Mouse (Mus musculus): ENCODE results near the gene Lrrc32. TPM values are rescaled to one million over a fixed set of nuclear protein-coding genes. Genes with fewer than 3 reads are reported as not detected.

The Lrrc32 gene
- polyA plus RNA-seq, 1 experiment from 2014 or later = 7.2 TPM

DNA sequence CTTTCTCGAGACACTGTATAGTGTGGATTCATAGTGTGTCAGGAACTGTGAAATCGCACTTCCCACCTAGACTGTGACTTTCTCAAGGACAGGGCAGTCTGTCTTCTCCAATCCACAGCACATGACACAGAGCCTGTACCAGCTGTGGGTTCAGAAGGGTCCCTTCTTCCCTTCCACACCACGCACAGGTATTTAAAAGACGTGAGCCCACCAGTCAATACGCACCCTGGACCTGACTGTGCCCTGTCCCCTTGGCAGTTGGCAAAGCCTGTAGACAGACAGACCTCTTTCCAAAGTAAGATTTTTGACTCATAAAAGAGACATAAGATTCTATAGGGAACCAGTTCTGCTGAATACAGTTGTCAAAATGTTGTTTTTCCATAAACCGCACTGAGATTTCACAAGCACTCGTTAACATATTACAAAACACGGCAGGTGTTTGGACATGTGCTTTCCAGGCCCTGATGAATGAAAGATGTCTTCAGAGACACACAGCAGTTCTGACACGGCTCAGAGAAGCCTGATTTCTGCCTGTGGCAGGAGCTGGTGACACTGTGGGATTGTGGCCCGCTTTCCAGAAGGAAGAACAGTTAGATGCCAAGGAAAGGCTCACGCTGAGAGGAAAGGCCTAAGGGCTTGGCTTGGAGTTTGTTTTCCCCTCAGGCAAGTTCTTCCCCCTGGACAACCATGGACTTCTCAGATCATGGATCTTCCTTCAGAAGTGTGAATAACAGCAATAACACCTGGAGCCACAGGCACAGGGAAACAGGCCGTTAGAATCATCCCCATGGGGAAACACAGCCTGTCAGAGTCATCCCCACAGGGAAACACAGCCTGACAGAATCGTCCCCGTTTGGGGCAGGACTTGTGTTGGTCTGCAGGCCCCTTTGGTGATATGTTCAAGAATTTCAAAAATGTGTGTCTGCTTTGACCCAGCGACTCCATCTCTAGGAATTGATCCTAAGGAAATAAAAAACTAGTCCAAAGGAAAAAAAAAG lies 22.2 kb downstream of the Lrrc32 start:
- Histone ChIP-seq H3K27ac (ENCODE audit: low read depth) (peak overlapping the region; percentile 58; the same call in 1 of the 2 replicates), H3K9me3 (ENCODE audit: low read depth, low read length) (no peaks in the 10 kb centered on the region), H3K9ac (peak overlapping the region; percentile 20; the same call in 1 of the 2 replicates), H3K4me3 (ENCODE audit: low read depth, low read length) (no peak overlapping the region), H3K4me2 (no peak overlapping the region), H3K36me3 (ENCODE audit: insufficient read depth) (no peaks in the 10 kb centered on the region), H3K27me3 (ENCODE audit: insufficient read depth, low read length) (no peaks in the 10 kb centered on the region), H3K4me1 (ENCODE audit: insufficient read depth) (peaks cover 9% of the 10 kb centered on the region)
- TF ChIP-seq CTCF (IDR thresholded peaks at IDR 0.05; ENCODE audit: low read depth) = no peak
- no peak for ATAC-seq (ENCODE audit: insufficient read depth)
- WGBS = 52% methylated on average over 15 of the region's 15 CpGs
- peak; percentile 12 for DNase-seq

DNA sequence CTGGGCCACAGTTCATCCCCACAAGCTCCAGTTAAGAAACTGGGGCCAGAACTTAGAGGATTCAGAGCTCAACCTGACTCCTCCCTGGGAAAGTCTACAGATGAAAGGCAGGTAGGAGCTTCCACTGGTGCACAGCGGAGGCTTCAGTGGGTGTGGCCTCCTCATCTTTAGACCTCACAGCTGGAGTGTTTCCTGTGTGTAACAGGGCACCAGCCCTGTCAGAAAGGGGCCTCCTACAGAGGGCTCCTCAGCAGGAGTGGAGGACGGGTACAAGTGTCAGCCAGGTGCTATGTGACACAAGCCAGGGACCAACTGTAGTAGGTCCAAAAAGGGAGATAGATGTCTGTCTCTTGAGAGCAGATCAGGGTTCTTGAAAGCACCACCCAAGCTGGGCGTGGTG lies 24.2 kb downstream of the Lrrc32 start:
- no peak for TF ChIP-seq CTCF (IDR thresholded peaks at IDR 0.05; ENCODE audit: low read depth)
- Histone ChIP-seq H3K4me3 (ENCODE audit: low read depth, low read length) (no peak overlapping the region), H3K9me3 (ENCODE audit: low read depth, low read length) (no peaks in the 10 kb centered on the region), H3K27me3 (ENCODE audit: insufficient read depth, low read length) (no peaks in the 10 kb centered on the region), H3K27ac (ENCODE audit: low read depth) (no peak overlapping the region), H3K36me3 (ENCODE audit: insufficient read depth) (no peaks in the 10 kb centered on the region), H3K4me2 (no peak overlapping the region), H3K9ac (no peak overlapping the region), H3K4me1 (ENCODE audit: insufficient read depth) (peaks cover 9% of the 10 kb centered on the region)
- 63% methylated on average over 3 of the region's 3 CpGs for WGBS
- ATAC-seq (ENCODE audit: insufficient read depth) = no peak; the same call in 1 of the 2 replicates
- no peak for DNase-seq

DNA sequence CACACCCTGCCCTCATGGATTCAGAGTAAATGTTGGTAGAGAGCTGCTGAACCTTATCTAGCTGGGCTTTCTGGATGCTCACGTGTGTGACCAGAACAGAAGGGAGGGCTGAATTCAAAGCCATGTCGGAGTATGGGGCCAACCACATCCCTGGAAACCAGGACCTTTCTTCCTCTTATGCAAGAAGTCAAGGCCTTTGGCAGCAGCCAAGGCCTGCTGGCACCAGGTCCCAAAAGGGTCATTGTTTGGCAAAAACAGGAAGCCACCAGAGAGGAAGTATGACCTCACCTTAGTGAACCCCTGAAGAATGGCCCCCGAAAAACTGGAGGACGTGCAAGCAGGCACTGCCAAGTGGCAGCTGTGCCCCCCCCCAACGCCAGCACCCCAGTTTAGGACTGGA lies 33.5 kb downstream of the Lrrc32 start:
- H3K4me2 ChIP-seq = no peak overlapping the region
- no peaks in the 10 kb centered on the region for H3K36me3 ChIP-seq (ENCODE audit: insufficient read depth)
- no peaks in the 10 kb centered on the region for H3K27me3 ChIP-seq (ENCODE audit: insufficient read depth, low read length)
- H3K27ac ChIP-seq (ENCODE audit: low read depth) = peak overlapping the region; percentile 83
- no peak overlapping the region for H3K4me3 ChIP-seq (ENCODE audit: low read depth, low read length)
- no peak overlapping the region for H3K9ac ChIP-seq
- no peaks in the 10 kb centered on the region for H3K9me3 ChIP-seq (ENCODE audit: low read depth, low read length)
- peak; percentile 13 for DNase-seq
- WGBS = 81% methylated on average over 5 of the region's 5 CpGs
- no peak for ATAC-seq (ENCODE audit: insufficient read depth)
- TF ChIP-seq CTCF (IDR thresholded peaks at IDR 0.05; ENCODE audit: low read depth) = no peak
- H3K4me1 ChIP-seq (ENCODE audit: insufficient read depth) = peaks cover 17% of the 10 kb centered on the region

DNA sequence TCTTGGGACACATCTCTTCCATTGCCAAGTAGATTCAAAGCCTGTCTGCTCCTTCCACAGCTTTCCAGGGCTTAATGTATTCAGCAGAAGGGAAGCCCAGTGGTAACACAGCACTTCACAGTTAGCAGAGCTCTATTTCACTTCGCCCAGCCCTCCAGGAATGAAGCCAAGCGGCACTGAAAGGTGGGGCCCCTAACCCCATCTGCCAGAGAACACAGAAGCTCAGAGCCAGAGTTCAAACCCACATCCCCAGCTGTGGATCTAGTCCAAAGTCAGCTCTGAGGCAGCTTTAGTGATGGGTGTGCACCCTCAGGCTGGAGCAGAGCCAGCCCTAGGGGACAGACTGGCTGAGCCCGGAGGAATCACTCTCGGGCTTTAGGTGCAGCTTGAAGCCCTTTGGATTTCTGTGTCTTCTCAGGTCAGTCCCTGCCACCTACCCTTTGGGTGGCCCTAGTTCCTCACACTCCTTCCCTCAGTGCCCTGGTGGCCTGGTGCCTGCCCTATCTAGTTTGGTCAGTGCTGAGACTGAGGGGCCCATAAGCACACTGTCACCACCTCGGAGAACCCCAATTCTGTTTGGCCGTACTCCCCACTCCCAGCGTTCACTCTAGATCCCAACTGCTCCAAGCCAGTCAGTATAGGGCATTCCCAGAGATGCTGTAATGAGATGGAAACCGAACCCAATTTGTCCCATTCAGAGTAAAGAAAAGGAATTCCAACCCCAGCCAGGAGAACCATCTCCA lies 34.2 kb downstream of the Lrrc32 start:
- WGBS = 49% methylated on average over 8 of the region's 8 CpGs
- Histone ChIP-seq H3K9me3 (ENCODE audit: low read depth, low read length) (no peaks in the 10 kb centered on the region), H3K9ac (no peak overlapping the region), H3K4me3 (ENCODE audit: low read depth, low read length) (no peak overlapping the region), H3K27ac (ENCODE audit: low read depth) (peak overlapping the region; percentile 83), H3K27me3 (ENCODE audit: insufficient read depth, low read length) (no peaks in the 10 kb centered on the region), H3K36me3 (ENCODE audit: insufficient read depth) (no peaks in the 10 kb centered on the region), H3K4me2 (no peak overlapping the region), H3K4me1 (ENCODE audit: insufficient read depth) (peaks cover 17% of the 10 kb centered on the region)
- no peak for TF ChIP-seq CTCF (IDR thresholded peaks at IDR 0.05; ENCODE audit: low read depth)
- DNase-seq (peak; percentile 83), ATAC-seq (ENCODE audit: insufficient read depth) (peak; percentile 50)

DNA sequence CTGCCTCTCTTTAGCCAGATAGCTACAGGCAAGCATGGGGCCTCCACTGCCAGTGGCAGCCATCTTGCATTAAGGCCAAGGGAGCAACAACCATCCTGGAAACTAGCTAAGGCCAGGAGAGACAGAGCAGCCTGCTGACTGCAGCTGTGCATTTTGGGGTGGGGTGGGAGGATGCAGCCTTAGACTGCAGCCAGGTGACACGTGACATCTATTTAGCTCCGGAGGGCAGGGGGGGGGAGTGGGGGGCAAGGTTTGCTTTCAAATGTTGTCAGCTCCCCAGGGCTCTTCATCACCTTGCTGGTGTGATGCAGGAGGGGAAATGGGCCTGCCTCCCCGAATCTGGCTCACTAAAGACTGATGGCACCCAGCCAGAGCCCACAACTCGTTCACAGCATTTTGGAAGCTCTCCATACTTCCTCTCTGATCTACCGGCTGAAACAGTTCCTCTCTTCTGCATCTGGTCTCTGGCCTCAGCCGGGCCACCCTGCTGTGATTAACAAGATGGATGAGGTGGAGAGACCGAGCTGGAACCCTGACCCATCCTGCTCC lies 34.8 kb downstream of the Lrrc32 start:
- H3K4me3 ChIP-seq (ENCODE audit: low read depth, low read length) = no peak overlapping the region
- H3K9me3 ChIP-seq (ENCODE audit: low read depth, low read length) = no peaks in the 10 kb centered on the region
- ATAC-seq (ENCODE audit: insufficient read depth) (peak; percentile 82), DNase-seq (peak; percentile 96)
- peak overlapping the region; percentile 83 for H3K27ac ChIP-seq (ENCODE audit: low read depth)
- TF ChIP-seq CTCF (IDR thresholded peaks at IDR 0.05; ENCODE audit: low read depth) = no peak
- no peak overlapping the region for H3K4me2 ChIP-seq
- H3K4me1 ChIP-seq (ENCODE audit: insufficient read depth) = peaks cover 17% of the 10 kb centered on the region
- H3K27me3 ChIP-seq (ENCODE audit: insufficient read depth, low read length) = no peaks in the 10 kb centered on the region
- H3K9ac ChIP-seq = no peak overlapping the region
- H3K36me3 ChIP-seq (ENCODE audit: insufficient read depth) = no peaks in the 10 kb centered on the region
- 7% methylated on average over 7 of the region's 7 CpGs for WGBS

DNA sequence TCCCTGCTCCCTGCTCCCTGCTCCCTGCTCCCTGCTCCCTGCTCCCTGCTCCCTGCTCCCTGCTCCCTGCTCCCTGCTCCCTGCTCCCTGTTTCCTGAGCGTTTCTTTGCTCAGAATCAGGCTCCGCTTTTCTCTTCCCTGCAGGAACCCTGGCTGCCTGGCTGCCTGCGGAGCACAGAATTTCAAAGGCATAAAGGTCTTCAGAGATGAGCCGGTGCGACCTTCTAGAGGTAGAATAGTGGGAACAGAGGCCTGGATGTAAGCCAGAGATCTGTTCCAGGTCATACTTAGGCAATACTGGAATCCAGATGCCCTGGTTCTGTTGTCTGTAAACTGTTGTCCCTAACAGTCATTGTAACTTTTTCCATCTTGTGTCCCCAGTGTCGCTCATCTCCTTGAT lies 35.3 kb downstream of the Lrrc32 start:
- ATAC-seq (ENCODE audit: insufficient read depth) = 0 out of 2 replicates have a peak, but pooled peaks have one; percentile 4
- H3K9ac ChIP-seq = no peak overlapping the region

More for the DNA sequence above, 35.3 kb downstream of the Lrrc32 start:
- DNase-seq = peak; percentile 54
- H3K4me1 ChIP-seq (ENCODE audit: insufficient read depth) = peaks cover 17% of the 10 kb centered on the region
- H3K27me3 ChIP-seq (ENCODE audit: insufficient read depth, low read length) = no peaks in the 10 kb centered on the region
- no peaks in the 10 kb centered on the region for H3K9me3 ChIP-seq (ENCODE audit: low read depth, low read length)
- TF ChIP-seq CTCF (IDR thresholded peaks at IDR 0.05; ENCODE audit: low read depth) = no peak
- 20% methylated on average over 6 of the region's 6 CpGs for WGBS
- no peaks in the 10 kb centered on the region for H3K36me3 ChIP-seq (ENCODE audit: insufficient read depth)
- H3K4me3 ChIP-seq (ENCODE audit: low read depth, low read length) = no peak overlapping the region
- H3K4me2 ChIP-seq = no peak overlapping the region
- peak overlapping the region; percentile 83 for H3K27ac ChIP-seq (ENCODE audit: low read depth)

Measured in lung, embryonic 14.5 days (tissue).